Mouse (Mus musculus): ENCODE data around the gene Morc2b. TPM values are rescaled to one million over a fixed set of nuclear protein-coding genes. Genes with fewer than 3 reads are reported as not detected.

Morc2b gene
- polyA plus RNA-seq, 1 experiment from 2014 or later: 0.06 TPM

DNA sequence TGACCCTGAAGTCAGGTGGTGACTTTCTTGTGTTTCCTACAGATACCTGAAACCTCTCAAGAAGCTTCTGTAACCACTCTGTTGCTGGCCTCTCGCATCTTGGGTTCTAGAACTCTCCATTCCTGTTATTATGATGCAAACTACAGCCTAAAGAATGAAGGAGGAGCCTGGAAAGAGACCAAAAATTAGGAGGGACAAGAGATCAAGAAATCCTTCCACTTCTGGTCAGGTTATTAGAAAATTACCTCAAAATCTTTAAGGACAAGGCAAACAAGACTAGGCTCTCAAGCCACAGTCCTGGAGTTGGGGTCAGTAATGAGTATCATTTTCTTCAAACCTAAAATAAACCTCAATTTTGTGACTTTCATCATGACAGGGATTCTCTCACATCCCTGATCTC, 71.5 kb downstream of the Morc2b start, which contains the start of gene 4921501E09Rik:
TSS of gene 4921501E09Rik (minus strand) at position 101 of the 400 bp plus-strand sequence.
- 57% methylated on average over 1 of the region's 1 CpGs for WGBS
- ATAC-seq (ENCODE audit: low read depth): no peak

More for the DNA sequence above, 71.5 kb downstream of the Morc2b start, which contains the start of gene 4921501E09Rik:
- H3K9ac ChIP-seq (ENCODE audit: low read depth, low read length): no peak within 1 kb of the TSS
- no peaks in the 10 kb centered on the region for H3K27me3 ChIP-seq (replicated peaks; ENCODE audit: control insufficient read depth, insufficient read depth, low read length)
- H3K4me3 ChIP-seq (ENCODE audit: low read depth, low read length): no peak within 1 kb of the TSS
- H3K4me1 ChIP-seq (ENCODE audit: control insufficient read depth, insufficient read depth, low read length): no peaks in the 10 kb centered on the region
- no peak within 1 kb of the TSS for H3K27ac ChIP-seq (replicated peaks; ENCODE audit: low read depth, low read length)
- no peaks in the 10 kb centered on the region for H3K9me3 ChIP-seq (ENCODE audit: control insufficient read depth, low read length)
- no peak within 1 kb of the TSS for H3K4me2 ChIP-seq (ENCODE audit: low read depth, low read length)
- no peaks in the 10 kb centered on the region for H3K36me3 ChIP-seq (ENCODE audit: control insufficient read depth, insufficient read depth, low read length)
- DNase-seq (ENCODE audit: low spot score): no peak

Other genes with a start within 250 kb of the Morc2b start
- gene Zfp870, start 248.0 kb downstream of the Morc2b start, polyA plus RNA-seq (2014; fragmentation: Nextera tagmentation; extraction: Ambion mirVana): 8.7 and 8.9 TPM in 2 replicates
- not detected in 2 replicates for gene Cyp4f14, start 222.3 kb downstream of the Morc2b start, polyA plus RNA-seq (2014; fragmentation: Nextera tagmentation; extraction: Ambion mirVana)
- gene Cyp4f13, start 192.3 kb downstream of the Morc2b start, polyA plus RNA-seq (2014; fragmentation: Nextera tagmentation; extraction: Ambion mirVana): 11.6 and 12.8 TPM in 2 replicates
- 9.0 and 11.3 TPM in 2 replicates for gene Zfp472, start 173.9 kb downstream of the Morc2b start, polyA plus RNA-seq (2014; fragmentation: Nextera tagmentation; extraction: Ambion mirVana)
- gene Zfp952, start 146.6 kb downstream of the Morc2b start, polyA plus RNA-seq (2014; fragmentation: Nextera tagmentation; extraction: Ambion mirVana): 9.4 and 10.7 TPM in 2 replicates
- 8.6 and 12.8 TPM in 2 replicates for gene Zfp763, start 106.3 kb downstream of the Morc2b start, polyA plus RNA-seq (2014; fragmentation: Nextera tagmentation; extraction: Ambion mirVana)
- gene 4921501E09Rik, start 71.6 kb downstream of the Morc2b start, polyA plus RNA-seq (2014; fragmentation: Nextera tagmentation; extraction: Ambion mirVana): not detected in 2 replicates
- 7.8 and 9.0 TPM in 2 replicates for gene Zfp563, start 50.4 kb downstream of the Morc2b start, polyA plus RNA-seq (2014; fragmentation: Nextera tagmentation; extraction: Ambion mirVana)
- not detected in 2 replicates for gene Olfr55, start 28.8 kb upstream of the Morc2b start, polyA plus RNA-seq (2014; fragmentation: Nextera tagmentation; extraction: Ambion mirVana)
- 0.09 TPM in 1 of 2 replicates, not detected in the other for gene Olfr239, start 51.6 kb upstream of the Morc2b start, polyA plus RNA-seq (2014; fragmentation: Nextera tagmentation; extraction: Ambion mirVana)
- gene Olfr1564, start 82.0 kb upstream of the Morc2b start, polyA plus RNA-seq (2014; fragmentation: Nextera tagmentation; extraction: Ambion mirVana): not detected in 2 replicates
- 15.9 and 18.4 TPM in 2 replicates for gene Zfp955a, start 115.5 kb upstream of the Morc2b start, polyA plus RNA-seq (2014; fragmentation: Nextera tagmentation; extraction: Ambion mirVana)
- gene Olfr63, start 125.0 kb upstream of the Morc2b start, polyA plus RNA-seq (2014; fragmentation: Nextera tagmentation; extraction: Ambion mirVana): 0.03 TPM in 1 of 2 replicates, not detected in the other
- 9.9 and 11.5 TPM in 2 replicates for gene Zfp955b, start 149.9 kb upstream of the Morc2b start, polyA plus RNA-seq (2014; fragmentation: Nextera tagmentation; extraction: Ambion mirVana)
- 13.1 and 14.5 TPM in 2 replicates for gene Zfp81, start 219.2 kb upstream of the Morc2b start, polyA plus RNA-seq (2014; fragmentation: Nextera tagmentation; extraction: Ambion mirVana)